Mouse (Mus musculus) hindbrain, embryonic 11.5 days (tissue): ENCODE data around the gene Adam22. TPM values are rescaled to one million over a fixed set of nuclear protein-coding genes. Genes with fewer than 3 reads are reported as not detected.
"Not testable (repeated sequence)": the region's sequence is repeated elsewhere in the genome, so short reads cannot be mapped to it uniquely, and the experiment has no call there.

Source experiments
- ATAC-seq: fragments of 200-750 bp; cut with Nextera tagmentation; 2 replicates; pipeline ENCODE4 v1.8.0; 2017; ENCODE audit warnings: mild to moderate bottlenecking, moderate TSS enrichment, moderate library complexity; ENCODE audit not compliant: low FRiP score
- DNase-seq: peaks from one replicate; pipeline ENCODE4 v3.0.0-alpha.2; 2015; ENCODE audit warnings: low spot score
- H3K27ac ChIP-seq: fragments of 300-500 bp; sonication (generic); 2 replicates; pipeline ENCODE4 v1.5.1; 2014; ENCODE audit warnings: mild to moderate bottlenecking, low read depth, low read length
- H3K27me3 ChIP-seq: fragments of 300-500 bp; sonication (generic); 2 replicates; pipeline ENCODE4 v1.6.1; 2014; ENCODE audit warnings: mild to moderate bottlenecking, low read length, moderate library complexity, mixed read lengths; ENCODE audit not compliant: control insufficient read depth, insufficient read depth
- H3K36me3 ChIP-seq: fragments of 300-500 bp; sonication (generic); 2 replicates; pipeline ENCODE4 v1.6.1; 2014; ENCODE audit warnings: mild to moderate bottlenecking, low read length, moderate library complexity, mixed read lengths; ENCODE audit not compliant: control insufficient read depth, insufficient read depth
- H3K4me1 ChIP-seq: fragments of 300-500 bp; sonication (generic); replicated peaks from 2 replicates; pipeline ENCODE4 v1.6.1; 2014; ENCODE audit warnings: low read length, mixed read lengths; ENCODE audit not compliant: control insufficient read depth, insufficient read depth
- H3K4me2 ChIP-seq: fragments of 300-500 bp; sonication (generic); replicated peaks from 2 replicates; pipeline ENCODE4 v1.6.1; 2014; ENCODE audit warnings: mild to moderate bottlenecking, low read depth, low read length
- H3K4me3 ChIP-seq: fragments of 300-500 bp; sonication (generic); 2 replicates; pipeline ENCODE4 v1.5.1; 2014; ENCODE audit warnings: low read depth, low read length
- H3K9ac ChIP-seq: fragments of 300-500 bp; sonication (generic); 2 replicates; pipeline ENCODE4 v1.6.1; 2014; ENCODE audit warnings: low read depth, low read length
- H3K9me3 ChIP-seq: fragments of 300-500 bp; sonication (generic); 2 replicates; pipeline ENCODE4 v1.6.1; 2016; ENCODE audit warnings: low read length; ENCODE audit not compliant: control insufficient read depth
- WGBS: fragments of 180-500 bp; shearing (Covaris S2); extraction: QIAGEN DNeasy Blood & Tissue Kit; methylation state at CpG from one replicate; pipeline ENCODE4 v1.1.7; 2014; 5-methylcytosine and 5-hydroxymethylcytosine counted together
- polyA plus RNA-seq: library from polyadenylated mRNA; unstranded; fragments of >200 nt; fragmentation: Nextera tagmentation; extraction: Ambion mirVana; gene quantifications from 2 replicates; pipeline ENCODE4 v1.2.1, GENCODE M21; 2014

Adam22 gene
- polyA plus RNA-seq, 1 experiment from 2014 or later = 15.9 TPM

DNA sequence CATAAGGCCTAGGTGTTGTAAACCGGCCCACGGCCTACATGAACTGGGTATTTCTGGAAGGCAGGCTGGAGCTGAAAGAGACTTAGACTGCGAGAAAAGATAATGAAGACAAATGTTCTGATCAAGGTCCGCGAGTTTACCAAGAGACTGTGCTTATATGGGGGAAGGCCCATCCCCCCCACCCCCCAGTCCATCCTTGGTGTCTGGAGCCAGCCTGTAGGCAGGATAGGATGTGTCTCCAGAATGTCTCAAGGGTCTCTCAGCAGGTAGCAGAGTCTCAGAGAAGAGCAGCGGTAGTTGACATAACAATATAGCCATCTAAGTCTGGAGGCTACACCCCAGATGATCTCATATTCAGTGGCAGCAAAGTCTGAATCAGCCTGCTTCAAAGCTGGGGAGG is 333.4 kb downstream of the Adam22 start:
- 94% methylated on average over 6 of the region's 6 CpGs for WGBS
- not testable (repeated sequence) for H3K27me3 ChIP-seq, H3K9ac ChIP-seq, H3K4me3 ChIP-seq, H3K27ac ChIP-seq, ATAC-seq, DNase-seq, H3K9me3 ChIP-seq, H3K4me2 ChIP-seq, H3K36me3 ChIP-seq, H3K4me1 ChIP-seq

Other genes with a start within 250 kb of the Adam22 start
- 65.7 and 68.2 TPM in 2 replicates for gene Dbf4, start 54.6 kb upstream of the Adam22 start, polyA plus RNA-seq
- 10.4 and 10.7 TPM in 2 replicates for gene Slc25a40, start 54.7 kb upstream of the Adam22 start, polyA plus RNA-seq